Mouse (Mus musculus): ENCODE measurements around the gene Sh2d1b2. TPM values are rescaled to one million over a fixed set of nuclear protein-coding genes. Genes with fewer than 3 reads are reported as not detected.

Gene Sh2d1b2
- polyA plus RNA-seq, 1 experiment from 2014 or later: not detected

DNA sequence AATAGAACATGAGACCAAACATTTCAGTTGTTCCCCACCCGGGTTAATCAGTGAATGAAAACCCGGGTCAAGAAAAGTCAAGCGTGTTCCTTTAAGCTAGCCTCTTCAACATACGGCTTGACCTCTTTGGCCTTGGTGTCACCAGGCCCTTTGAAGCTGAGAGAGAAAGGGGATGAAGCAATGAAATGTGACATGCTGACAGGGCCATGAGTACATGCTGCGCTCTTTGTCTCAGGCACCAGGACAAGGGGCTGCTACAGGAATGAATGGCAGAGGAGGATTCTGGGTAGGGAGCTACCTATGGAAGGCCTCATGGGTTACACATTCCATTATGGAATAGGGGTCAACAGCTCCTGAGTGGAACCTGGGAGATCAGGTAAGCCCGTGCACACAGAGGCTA lies 70.6 kb downstream of the Sh2d1b2 start:
- Histone ChIP-seq H3K27ac (replicated peaks in 1 of 2; ENCODE audit: control insufficient read depth in 1 of 2, insufficient read depth in 1 of 2, low read depth in 2 of 2, low read length in 2 of 2) (no peak overlapping the region), H3K4me2 (ENCODE audit: low read length) (no peak overlapping the region), H3K9ac (ENCODE audit: low read length) (no peak overlapping the region), H3K4me3 (ENCODE audit: control insufficient read depth in 1 of 2, insufficient read depth in 1 of 2, low read depth in 1 of 2, low read length in 2 of 2) (no peak overlapping the region), H3K27me3 (ENCODE audit: control insufficient read depth, insufficient read depth, low read length) (no peaks in the 10 kb centered on the region), H3K9me3 (ENCODE audit: control insufficient read depth, low read length) (no peaks in the 10 kb centered on the region), H3K36me3 (ENCODE audit: control insufficient read depth, insufficient read depth, low read length) (peaks cover 15% of the 10 kb centered on the region), H3K4me1 (ENCODE audit: control insufficient read depth in 2 of 2, insufficient read depth in 2 of 2, low read length in 2 of 2) (no peaks in the 10 kb centered on the region)
- no peak for ATAC-seq (ENCODE audit: insufficient number of reproducible peaks, insufficient read depth, low FRiP score, low read depth)
- 64% methylated on average over 6 of the region's 6 CpGs for WGBS

Other genes with a start within 250 kb of the Sh2d1b2 start
- 6.2 and 6.5 TPM in 2 replicates for gene Ddr2, start 122.0 kb upstream of the Sh2d1b2 start, polyA plus RNA-seq (2014; fragmentation: Nextera tagmentation; extraction: Ambion mirVana)
- gene Uap1, start 57.8 kb upstream of the Sh2d1b2 start, polyA plus RNA-seq (2014; fragmentation: Nextera tagmentation; extraction: Ambion mirVana): 44.4 and 45.6 TPM in 2 replicates
- 8.7 and 9.0 TPM in 2 replicates for gene Uhmk1, start 17.4 kb upstream of the Sh2d1b2 start, polyA plus RNA-seq (2014; fragmentation: Nextera tagmentation; extraction: Ambion mirVana)
- 0.12 and 0.18 TPM in 2 replicates for gene Sh2d1b1, start 44.6 kb downstream of the Sh2d1b2 start, polyA plus RNA-seq (2014; fragmentation: Nextera tagmentation; extraction: Ambion mirVana)
- gene Gm7694, start 73.6 kb downstream of the Sh2d1b2 start, polyA plus RNA-seq (2014; fragmentation: Nextera tagmentation; extraction: Ambion mirVana): 4.8 and 5.4 TPM in 2 replicates
- 1.6 and 2.1 TPM in 2 replicates for gene Spata46, start 76.1 kb downstream of the Sh2d1b2 start, polyA plus RNA-seq (2014; fragmentation: Nextera tagmentation; extraction: Ambion mirVana)